Mouse (Mus musculus): ENCODE results near the gene Sypl2. TPM values are rescaled to one million over a fixed set of nuclear protein-coding genes. Genes with fewer than 3 reads are reported as not detected.
"Not testable (repeated sequence)": the region's sequence is repeated elsewhere in the genome, so short reads cannot be mapped to it uniquely, and the experiment has no call there.

Sypl2 gene
- polyA plus RNA-seq (2014; fragmentation: Nextera tagmentation; extraction: Ambion mirVana) = 0.05 and 0.08 TPM in 2 replicates

DNA sequence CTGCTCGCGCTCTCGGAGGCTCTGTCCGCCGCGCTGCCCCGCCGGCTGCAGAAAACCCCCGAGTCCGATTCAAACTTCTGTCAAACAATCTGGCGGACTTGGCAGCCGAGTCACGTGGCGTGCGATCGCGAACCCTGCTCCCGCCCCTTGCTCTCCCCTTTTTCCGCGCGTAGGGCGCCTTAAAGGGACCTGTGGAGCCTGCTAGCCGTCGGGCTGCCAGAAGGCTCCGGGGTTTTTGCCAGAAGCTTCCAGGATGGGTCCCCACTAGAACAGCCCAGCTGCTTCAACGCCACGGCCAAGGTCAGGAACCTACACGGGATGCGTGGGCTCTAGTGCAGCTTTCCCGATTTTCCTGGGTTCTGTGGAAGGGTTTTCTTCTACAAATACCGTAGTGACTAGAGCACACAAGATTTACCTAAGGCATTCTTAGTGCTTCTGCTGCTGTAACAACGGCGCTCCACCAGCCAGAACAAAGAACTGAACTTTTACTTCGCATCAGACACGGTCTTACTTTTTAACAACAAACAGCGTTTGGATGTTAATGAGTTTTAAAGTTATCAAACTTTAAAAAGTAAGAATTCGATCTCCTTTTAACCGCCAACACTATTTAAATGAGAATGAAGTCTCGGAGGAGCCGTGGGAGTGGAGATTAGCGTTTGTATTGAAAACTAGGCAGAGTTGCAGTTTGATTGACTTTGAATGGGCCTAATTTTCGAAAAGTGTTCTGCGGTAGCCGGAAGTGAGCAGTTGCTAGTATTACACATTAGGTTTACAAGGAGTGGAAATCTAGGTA is at the start of gene Sypl2:
TSS of gene Sypl2 (minus strand) at position 91 of the 793 bp plus-strand sequence.
- no peaks in the 10 kb centered on the region for H3K36me3 ChIP-seq (ENCODE audit: control insufficient read depth, insufficient read depth, low read length)
- H3K9ac ChIP-seq (ENCODE audit: low read depth, low read length) = no peak within 1 kb of the TSS
- peak; percentile 55 for DNase-seq (ENCODE audit: low spot score)
- ATAC-seq (replicated peaks; ENCODE audit: low FRiP score) = no peak
- H3K4me3 ChIP-seq (ENCODE audit: low read depth, low read length) = peak within 1 kb of the TSS; percentile 47
- H3K4me1 ChIP-seq (replicated peaks; ENCODE audit: control insufficient read depth, insufficient read depth, low read length) = peaks cover 2% of the 10 kb centered on the region; the same call in 1 of the 2 replicates
- no peak within 1 kb of the TSS for H3K27ac ChIP-seq (ENCODE audit: low read depth, low read length)
- H3K9me3 ChIP-seq (ENCODE audit: control insufficient read depth, low read length) = no peaks in the 10 kb centered on the region
- H3K27me3 ChIP-seq (replicated peaks; ENCODE audit: control insufficient read depth, insufficient read depth, low read length) = peaks cover 55% of the 10 kb centered on the region
- WGBS = 8% methylated on average over 36 of the region's 44 CpGs
- peak within 1 kb of the TSS; percentile 64 for H3K4me2 ChIP-seq

DNA sequence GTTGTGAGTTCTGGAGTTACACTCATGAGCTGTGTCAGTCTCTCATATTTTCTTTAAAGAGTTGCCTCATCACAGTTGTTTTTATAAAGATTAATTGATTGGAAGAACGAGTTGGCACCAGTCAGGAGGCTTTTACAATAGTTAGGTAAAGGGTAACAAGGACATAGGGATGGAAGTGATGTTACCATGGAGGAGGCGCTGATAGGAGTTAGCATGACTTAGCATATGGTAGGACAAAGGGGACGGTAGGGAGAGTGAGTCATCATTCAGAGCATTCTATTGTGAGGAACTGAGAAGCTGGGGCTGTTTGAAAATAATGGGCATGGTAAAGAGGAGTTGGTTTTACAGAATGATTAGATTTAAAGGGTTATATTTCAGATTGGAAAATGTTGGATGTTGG is 32.9 kb upstream of the Sypl2 start:
- H3K4me3 ChIP-seq (ENCODE audit: low read depth, low read length) = peak overlapping the region; percentile 29; the same call in 1 of the 2 replicates
- WGBS = 47% methylated on average over 3 of the region's 3 CpGs
- peaks cover 8% of the 10 kb centered on the region for H3K36me3 ChIP-seq (ENCODE audit: control insufficient read depth, insufficient read depth, low read length)
- no peak overlapping the region for H3K9ac ChIP-seq (ENCODE audit: low read depth, low read length)
- no peak for DNase-seq (ENCODE audit: low spot score)
- no peak overlapping the region for H3K27ac ChIP-seq (ENCODE audit: low read depth, low read length)
- H3K4me1 ChIP-seq (replicated peaks; ENCODE audit: control insufficient read depth, insufficient read depth, low read length) = peaks cover 12% of the 10 kb centered on the region
- H3K9me3 ChIP-seq (ENCODE audit: control insufficient read depth, low read length) = no peaks in the 10 kb centered on the region
- H3K4me2 ChIP-seq = peak overlapping the region; percentile 82
- H3K27me3 ChIP-seq (replicated peaks; ENCODE audit: control insufficient read depth, insufficient read depth, low read length) = no peaks in the 10 kb centered on the region
- no peak for ATAC-seq (replicated peaks; ENCODE audit: low FRiP score)

DNA sequence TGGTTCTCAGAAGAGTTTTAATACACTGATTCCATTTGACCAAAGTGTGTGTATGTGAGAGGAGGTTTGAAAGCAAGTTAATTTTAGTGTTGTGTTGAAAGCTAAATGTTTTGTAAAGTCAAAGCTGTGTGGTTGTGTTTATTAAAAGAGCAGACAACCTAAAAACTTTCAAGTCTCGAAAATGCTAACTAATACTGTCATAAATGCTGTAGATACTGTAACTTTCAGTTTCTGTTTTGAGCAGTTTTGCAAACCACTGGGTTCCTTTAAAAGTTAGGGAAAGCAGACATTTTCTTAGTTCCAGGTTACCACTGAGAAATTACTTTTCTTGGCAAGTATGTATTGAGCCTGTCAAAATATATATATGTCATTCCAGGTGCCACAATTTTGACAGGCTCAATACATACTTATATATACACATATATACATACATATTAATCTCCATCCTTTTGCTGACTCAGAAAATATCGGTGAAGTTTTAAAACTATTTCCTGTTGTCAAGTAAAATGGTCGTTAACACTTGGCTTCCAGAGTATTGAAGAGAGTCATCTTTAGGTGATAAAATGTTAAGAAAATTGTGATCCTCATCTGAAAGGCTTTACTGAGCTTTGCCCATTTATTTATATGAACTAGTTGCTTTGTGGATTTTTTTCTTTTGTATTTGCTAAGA is 31.5 kb upstream of the Sypl2 start:
- H3K36me3 ChIP-seq (ENCODE audit: control insufficient read depth, insufficient read depth, low read length) = peaks cover 6% of the 10 kb centered on the region
- WGBS = 47% methylated on average over 3 of the region's 3 CpGs
- no peaks in the 10 kb centered on the region for H3K9me3 ChIP-seq (ENCODE audit: control insufficient read depth, low read length)
- peak overlapping the region; percentile 97 for H3K4me3 ChIP-seq (ENCODE audit: low read depth, low read length)
- peak overlapping the region; percentile 82 for H3K4me2 ChIP-seq
- ATAC-seq (replicated peaks; ENCODE audit: low FRiP score) (no peak), DNase-seq (ENCODE audit: low spot score) (no peak)
- H3K27me3 ChIP-seq (replicated peaks; ENCODE audit: control insufficient read depth, insufficient read depth, low read length) = no peaks in the 10 kb centered on the region
- H3K9ac ChIP-seq (ENCODE audit: low read depth, low read length) = peak overlapping the region; percentile 85
- H3K4me1 ChIP-seq (replicated peaks; ENCODE audit: control insufficient read depth, insufficient read depth, low read length) = peaks cover 12% of the 10 kb centered on the region
- H3K27ac ChIP-seq (ENCODE audit: low read depth, low read length) = no peak overlapping the region

DNA sequence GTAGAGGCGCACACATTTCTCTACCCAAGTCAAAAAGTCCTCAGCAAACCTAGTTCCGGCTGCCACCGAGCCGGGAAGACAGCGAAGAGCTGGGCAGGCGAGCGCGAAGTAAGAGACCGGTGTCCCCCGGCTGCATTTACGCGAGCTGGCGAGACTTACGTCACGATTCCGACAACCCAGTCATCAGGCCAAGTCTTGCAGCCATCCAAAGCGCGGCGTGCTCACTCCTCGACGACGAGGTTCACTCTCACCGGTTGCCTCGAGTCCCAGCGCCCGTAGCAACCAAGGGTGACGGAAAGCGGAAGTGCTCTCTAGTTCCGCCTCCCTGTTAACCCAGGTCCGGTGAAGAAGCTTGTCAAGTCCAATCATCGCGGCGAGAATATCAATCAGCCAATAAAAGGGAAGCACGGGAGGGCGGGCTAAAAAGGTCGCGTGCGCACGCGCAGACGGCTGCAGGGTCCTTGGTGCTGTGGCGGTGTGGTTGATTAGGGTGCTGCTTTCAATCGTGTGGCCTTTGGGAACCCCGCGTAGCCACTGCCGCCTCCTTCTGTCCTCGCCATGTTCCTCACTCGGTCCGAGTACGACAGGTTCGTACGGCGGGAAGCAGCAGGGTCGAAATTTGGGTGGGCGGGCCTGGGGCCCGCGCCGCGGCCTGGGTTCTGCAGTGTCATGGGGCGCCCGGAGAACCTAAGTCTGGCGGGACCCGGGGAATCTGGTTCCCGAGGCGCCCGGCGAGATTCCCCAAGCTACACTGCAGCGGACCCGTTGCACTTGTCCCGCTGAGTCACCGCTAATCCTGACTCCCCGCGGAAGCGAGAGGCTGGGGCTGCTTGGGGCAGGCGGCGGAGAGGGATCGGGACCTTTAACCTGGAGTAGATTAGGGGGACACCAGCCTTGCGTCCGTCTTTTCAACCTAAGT is 30.5 kb upstream of the Sypl2 start, which contains the start of gene Psma5:
TSS of gene Psma5 (plus strand) at position 208 of the 919 bp plus-strand sequence.
- H3K9ac ChIP-seq (ENCODE audit: low read depth, low read length) = peak within 1 kb of the TSS; percentile 85
- H3K27ac ChIP-seq (ENCODE audit: low read depth, low read length) = peak within 1 kb of the TSS; percentile 85
- no peaks in the 10 kb centered on the region for H3K9me3 ChIP-seq (ENCODE audit: control insufficient read depth, low read length)
- ATAC-seq (replicated peaks; ENCODE audit: low FRiP score) (peak; percentile 98), DNase-seq (ENCODE audit: low spot score) (peak; percentile 89)
- peak within 1 kb of the TSS; percentile 82 for H3K4me2 ChIP-seq
- H3K27me3 ChIP-seq (replicated peaks; ENCODE audit: control insufficient read depth, insufficient read depth, low read length) = no peaks in the 10 kb centered on the region
- peak within 1 kb of the TSS; percentile 97 for H3K4me3 ChIP-seq (ENCODE audit: low read depth, low read length)
- H3K4me1 ChIP-seq (replicated peaks; ENCODE audit: control insufficient read depth, insufficient read depth, low read length) = peaks cover 12% of the 10 kb centered on the region
- WGBS = under 1% methylated on average over 78 of the region's 79 CpGs
- H3K36me3 ChIP-seq (ENCODE audit: control insufficient read depth, insufficient read depth, low read length) = peaks cover 2% of the 10 kb centered on the region; the same call in 1 of the 2 replicates

DNA sequence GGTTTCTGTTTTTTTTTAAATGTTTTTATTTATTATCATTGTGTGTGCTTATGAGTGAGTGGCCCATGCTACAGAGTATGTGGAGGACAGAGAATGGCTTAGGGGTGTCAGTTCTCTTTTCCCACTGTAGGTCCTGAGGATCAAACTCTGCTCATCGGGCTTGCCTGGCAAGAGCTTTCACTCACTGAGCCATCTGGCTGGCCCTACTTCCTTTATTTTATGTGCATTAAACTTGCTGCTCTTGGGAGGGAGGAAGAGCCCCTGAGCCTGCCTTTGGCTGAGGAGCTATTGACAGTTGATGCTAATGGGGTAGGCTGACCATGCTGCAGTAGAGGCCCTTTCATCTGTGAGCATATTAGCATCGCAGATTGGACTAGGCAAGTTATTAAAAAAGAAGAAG is 20.4 kb upstream of the Sypl2 start:
- Histone ChIP-seq H3K27ac (ENCODE audit: low read depth, low read length) (no peak overlapping the region), H3K9me3 (ENCODE audit: control insufficient read depth, low read length) (no peaks in the 10 kb centered on the region), H3K4me2 (no peak overlapping the region), H3K27me3 (replicated peaks; ENCODE audit: control insufficient read depth, insufficient read depth, low read length) (no peaks in the 10 kb centered on the region), H3K9ac (ENCODE audit: low read depth, low read length) (no peak overlapping the region), H3K4me1 (replicated peaks; ENCODE audit: control insufficient read depth, insufficient read depth, low read length) (no peaks in the 10 kb centered on the region), H3K4me3 (ENCODE audit: low read depth, low read length) (no peak overlapping the region), H3K36me3 (ENCODE audit: control insufficient read depth, insufficient read depth, low read length) (no peaks in the 10 kb centered on the region)
- ATAC-seq (replicated peaks; ENCODE audit: low FRiP score) = no peak
- no peak for DNase-seq (ENCODE audit: low spot score)
- WGBS = 71% methylated on average over 2 of the region's 2 CpGs

DNA sequence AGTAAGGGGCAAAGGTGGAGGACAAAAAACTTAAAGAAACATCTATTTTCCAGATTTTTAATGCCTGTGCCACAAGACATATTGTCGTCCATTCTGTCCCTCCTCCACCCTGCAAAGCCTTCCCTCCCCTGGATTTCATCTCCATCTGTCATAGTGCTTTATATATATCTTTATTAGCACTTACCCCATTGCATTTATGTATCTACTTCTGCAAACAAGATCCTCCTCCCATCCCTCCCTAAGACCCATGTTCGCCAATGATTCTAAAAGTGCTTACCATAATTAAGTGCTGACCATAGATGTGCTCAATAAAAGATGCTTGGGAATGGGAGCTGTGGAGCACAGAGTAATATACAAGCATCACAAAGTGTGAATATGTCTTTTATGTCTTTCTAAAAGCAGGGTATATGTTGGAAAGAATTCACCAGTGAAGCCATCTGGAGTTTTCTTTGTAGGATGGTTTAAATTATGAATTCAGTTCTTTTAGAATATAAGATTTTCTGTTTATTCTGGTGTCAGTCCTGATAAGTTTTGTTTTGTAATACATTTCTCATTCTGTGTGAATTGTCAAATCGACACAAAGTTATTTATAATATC is 14.9 kb upstream of the Sypl2 start:
- H3K9me3 ChIP-seq (ENCODE audit: control insufficient read depth, low read length) = no peaks in the 10 kb centered on the region
- H3K36me3 ChIP-seq (ENCODE audit: control insufficient read depth, insufficient read depth, low read length) = no peaks in the 10 kb centered on the region
- no peak overlapping the region for H3K9ac ChIP-seq (ENCODE audit: low read depth, low read length)
- no peak overlapping the region for H3K27ac ChIP-seq (ENCODE audit: low read depth, low read length)
- no peak overlapping the region for H3K4me3 ChIP-seq (ENCODE audit: low read depth, low read length)
- H3K4me1 ChIP-seq (replicated peaks; ENCODE audit: control insufficient read depth, insufficient read depth, low read length) = no peaks in the 10 kb centered on the region
- no peak for ATAC-seq (replicated peaks; ENCODE audit: low FRiP score)
- no peak overlapping the region for H3K4me2 ChIP-seq
- WGBS = 78% methylated on average over 3 of the region's 3 CpGs
- no peak for DNase-seq (ENCODE audit: low spot score)
- no peaks in the 10 kb centered on the region for H3K27me3 ChIP-seq (replicated peaks; ENCODE audit: control insufficient read depth, insufficient read depth, low read length)

DNA sequence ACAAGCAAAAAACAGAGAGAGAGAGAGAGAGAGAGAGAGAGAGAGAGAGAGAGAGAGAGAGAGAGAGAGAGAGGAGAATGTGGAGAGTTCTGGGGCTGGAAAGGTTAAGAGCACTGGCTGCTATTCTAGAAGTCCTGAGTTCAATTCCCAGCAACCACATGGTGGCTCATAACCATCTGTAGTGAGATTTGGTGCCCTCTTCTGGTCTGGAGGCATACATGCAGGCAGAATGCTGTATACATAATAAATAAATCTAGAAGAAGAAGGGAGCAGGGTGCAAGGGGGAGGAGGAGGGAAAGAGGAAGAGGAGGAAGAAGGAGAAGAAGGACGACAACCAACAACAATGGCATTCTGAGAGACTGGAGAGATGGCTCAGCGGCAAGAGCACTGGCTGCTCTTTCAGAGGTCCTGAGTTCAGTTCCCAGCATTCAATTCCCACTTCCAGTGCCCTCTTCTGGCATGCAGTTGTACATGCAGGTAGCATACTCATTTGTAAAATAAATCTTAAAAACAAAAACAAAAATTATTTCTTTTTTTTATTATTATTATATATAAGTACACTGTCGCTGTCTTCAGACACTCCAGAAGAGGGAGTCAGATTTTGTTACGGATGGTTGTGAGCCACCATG is 11.1 kb upstream of the Sypl2 start:
- H3K27me3 ChIP-seq (replicated peaks; ENCODE audit: control insufficient read depth, insufficient read depth, low read length); H3K4me1 ChIP-seq (replicated peaks; ENCODE audit: control insufficient read depth, insufficient read depth, low read length); ATAC-seq (replicated peaks; ENCODE audit: low FRiP score); H3K4me2 ChIP-seq; H3K36me3 ChIP-seq (ENCODE audit: control insufficient read depth, insufficient read depth, low read length); H3K4me3 ChIP-seq (ENCODE audit: low read depth, low read length); H3K9me3 ChIP-seq (ENCODE audit: control insufficient read depth, low read length); DNase-seq (ENCODE audit: low spot score); H3K27ac ChIP-seq (ENCODE audit: low read depth, low read length); H3K9ac ChIP-seq (ENCODE audit: low read depth, low read length): not testable (repeated sequence)
- WGBS = 81% methylated on average over 4 of the region's 4 CpGs

DNA sequence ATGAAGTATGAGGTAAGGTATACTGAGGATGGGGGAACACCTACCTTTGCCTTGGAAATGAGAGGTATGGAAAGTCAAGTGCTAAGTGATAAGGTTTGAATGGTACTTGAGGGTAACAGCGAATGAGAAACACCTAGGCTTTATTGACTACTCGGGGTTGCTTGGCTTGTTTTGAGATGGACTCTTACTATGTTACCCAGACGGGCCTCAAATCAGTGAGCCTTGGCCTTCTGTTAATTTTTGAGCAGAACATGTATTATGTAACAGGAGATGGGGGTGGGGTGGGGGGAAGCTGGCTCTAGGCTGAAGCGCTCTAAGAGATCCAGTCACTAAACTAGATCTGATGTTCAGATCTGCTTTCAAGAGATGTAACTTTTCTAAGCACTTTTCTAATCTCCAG is 5.2 kb upstream of the Sypl2 start:
- Histone ChIP-seq H3K27me3 (replicated peaks; ENCODE audit: control insufficient read depth, insufficient read depth, low read length) (peaks cover 16% of the 10 kb centered on the region), H3K4me3 (ENCODE audit: low read depth, low read length) (no peak overlapping the region), H3K9me3 (ENCODE audit: control insufficient read depth, low read length) (no peaks in the 10 kb centered on the region), H3K4me2 (no peak overlapping the region), H3K36me3 (ENCODE audit: control insufficient read depth, insufficient read depth, low read length) (no peaks in the 10 kb centered on the region), H3K4me1 (replicated peaks; ENCODE audit: control insufficient read depth, insufficient read depth, low read length) (no peaks in the 10 kb centered on the region), H3K27ac (ENCODE audit: low read depth, low read length) (no peak overlapping the region), H3K9ac (ENCODE audit: low read depth, low read length) (no peak overlapping the region)
- WGBS = 68% methylated on average over 4 of the region's 4 CpGs
- ATAC-seq (replicated peaks; ENCODE audit: low FRiP score) = no peak
- no peak for DNase-seq (ENCODE audit: low spot score)
